Mouse (Mus musculus): ENCODE data around the gene Ccdc50. TPM values are rescaled to one million over a fixed set of nuclear protein-coding genes. Genes with fewer than 3 reads are reported as not detected.

Gene Ccdc50
- polyA plus RNA-seq, 1 experiment from 2014 or later = 18.9 TPM

DNA sequence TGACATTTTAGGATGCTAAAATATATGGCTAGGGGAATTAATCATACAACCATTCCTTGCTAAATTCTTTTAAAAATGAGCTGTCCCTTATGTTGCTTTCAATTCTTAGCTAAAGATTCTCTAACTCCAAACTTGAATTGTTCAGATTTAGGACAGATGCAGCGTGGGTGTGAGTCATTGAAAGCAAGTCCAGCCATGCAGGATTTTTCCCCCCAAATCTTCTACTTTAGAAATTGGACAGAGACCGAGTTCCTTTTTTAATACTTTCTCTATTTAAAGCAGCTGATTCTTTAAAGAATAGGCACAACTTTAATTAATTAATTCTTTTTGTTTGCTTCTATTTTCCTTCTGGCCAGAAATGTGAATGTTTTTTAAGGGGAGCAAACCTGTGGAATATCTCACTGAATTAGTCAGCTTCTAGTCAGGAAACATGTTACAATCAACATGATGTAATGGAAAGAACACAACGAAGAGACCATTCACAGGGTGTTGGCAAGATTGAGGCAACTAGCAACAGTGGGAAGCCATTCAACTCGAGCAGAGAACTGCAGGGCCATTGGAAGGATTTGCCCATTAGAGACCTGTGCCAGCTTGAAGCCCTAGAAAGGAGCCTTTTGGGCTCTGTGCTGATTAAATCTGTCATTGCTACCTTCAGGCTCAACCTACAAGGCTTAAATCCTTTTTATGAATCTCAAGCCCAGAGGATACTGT is 3.6 kb upstream of the Ccdc50 start:
- TF ChIP-seq CTCF (IDR thresholded peaks at IDR 0.05; ENCODE audit: low read depth) = no peak
- no peak overlapping the region for H3K4me2 ChIP-seq (replicated peaks; ENCODE audit: low read depth)
- no peak overlapping the region for H3K9ac ChIP-seq (ENCODE audit: low read depth, low read length)
- H3K9me3 ChIP-seq (ENCODE audit: control insufficient read depth) = no peaks in the 10 kb centered on the region
- H3K27me3 ChIP-seq (replicated peaks; ENCODE audit: control insufficient read depth, insufficient read depth, low read length) = no peaks in the 10 kb centered on the region
- WGBS = 79% methylated on average over 4 of the region's 4 CpGs
- no peak overlapping the region for H3K27ac ChIP-seq (ENCODE audit: low read depth, low read length)
- H3K4me1 ChIP-seq (replicated peaks; ENCODE audit: control insufficient read depth, insufficient read depth, low read length) = peaks cover 6% of the 10 kb centered on the region; the same call in 1 of the 2 replicates
- H3K36me3 ChIP-seq (ENCODE audit: control insufficient read depth, insufficient read depth) = no peaks in the 10 kb centered on the region
- no peak overlapping the region for H3K4me3 ChIP-seq (ENCODE audit: low read depth, low read length)
- ATAC-seq = no peak

DNA sequence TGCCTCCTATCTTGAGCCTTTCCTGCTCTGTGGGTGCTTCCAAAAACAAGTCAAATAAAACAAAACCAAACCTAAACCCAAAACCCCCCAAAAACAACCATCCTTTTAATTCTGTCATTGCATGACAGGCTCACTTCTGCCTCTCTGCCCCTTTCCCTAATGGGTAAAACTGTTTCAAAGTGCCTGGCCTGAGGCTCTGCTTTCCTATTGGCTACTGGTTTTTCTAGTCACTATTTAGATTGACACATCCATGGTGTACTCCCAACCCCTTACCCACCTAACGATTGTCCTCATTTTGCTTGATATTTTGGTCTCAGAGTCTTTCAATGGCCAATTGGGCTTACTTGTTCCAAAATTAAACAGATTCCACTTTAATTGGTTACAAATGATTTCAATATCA is 3.0 kb upstream of the Ccdc50 start:
- TF ChIP-seq CTCF (IDR thresholded peaks at IDR 0.05; ENCODE audit: low read depth) = no peak
- no peak overlapping the region for H3K4me2 ChIP-seq (replicated peaks; ENCODE audit: low read depth)
- WGBS = 93% methylated on average over 1 of the region's 1 CpGs
- H3K9me3 ChIP-seq (ENCODE audit: control insufficient read depth) = no peaks in the 10 kb centered on the region
- H3K4me3 ChIP-seq (ENCODE audit: low read depth, low read length) = no peak overlapping the region
- H3K4me1 ChIP-seq (replicated peaks; ENCODE audit: control insufficient read depth, insufficient read depth, low read length) = peaks cover 11% of the 10 kb centered on the region; the same call in 1 of the 2 replicates
- no peak for ATAC-seq
- no peaks in the 10 kb centered on the region for H3K27me3 ChIP-seq (replicated peaks; ENCODE audit: control insufficient read depth, insufficient read depth, low read length)
- no peak overlapping the region for H3K9ac ChIP-seq (ENCODE audit: low read depth, low read length)
- H3K36me3 ChIP-seq (ENCODE audit: control insufficient read depth, insufficient read depth) = no peaks in the 10 kb centered on the region
- H3K27ac ChIP-seq (ENCODE audit: low read depth, low read length) = no peak overlapping the region

DNA sequence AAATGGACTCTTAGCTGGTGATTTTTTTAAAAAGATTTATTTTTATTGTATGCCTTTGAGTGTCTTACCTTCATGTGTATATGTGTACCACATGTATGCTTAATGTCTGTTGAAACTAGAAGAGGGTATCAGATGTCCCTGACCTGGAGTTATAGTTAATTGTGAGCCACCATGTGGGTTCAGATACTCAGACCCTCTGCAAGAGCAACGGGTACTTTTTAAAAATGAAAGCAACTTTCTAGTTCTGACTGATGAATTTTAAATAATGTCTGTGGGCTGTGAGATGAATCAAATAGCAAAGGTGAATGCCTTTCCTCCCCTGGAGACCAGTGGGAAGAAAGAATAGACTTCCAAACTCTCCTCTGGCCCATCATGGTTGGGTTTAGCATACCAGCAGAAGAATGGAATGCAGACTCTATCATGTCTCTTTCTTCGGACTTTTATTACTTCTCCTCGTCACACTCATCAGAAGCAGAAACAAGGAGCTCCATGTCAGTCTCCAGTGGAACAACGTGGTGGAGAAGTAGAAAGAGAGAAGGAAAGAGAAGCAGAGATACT is 1.7 kb upstream of the Ccdc50 start:
- Histone ChIP-seq H3K27ac (ENCODE audit: low read depth, low read length) (no peak overlapping the region), H3K4me3 (ENCODE audit: low read depth, low read length) (no peak overlapping the region), H3K4me2 (replicated peaks; ENCODE audit: low read depth) (peak overlapping the region; percentile 73; the same call in 1 of the 2 replicates), H3K9me3 (ENCODE audit: control insufficient read depth) (no peaks in the 10 kb centered on the region), H3K36me3 (ENCODE audit: control insufficient read depth, insufficient read depth) (no peaks in the 10 kb centered on the region), H3K27me3 (replicated peaks; ENCODE audit: control insufficient read depth, insufficient read depth, low read length) (no peaks in the 10 kb centered on the region), H3K9ac (ENCODE audit: low read depth, low read length) (no peak overlapping the region), H3K4me1 (replicated peaks; ENCODE audit: control insufficient read depth, insufficient read depth, low read length) (peaks cover 12% of the 10 kb centered on the region; the same call in 1 of the 2 replicates)
- no peak for TF ChIP-seq CTCF (IDR thresholded peaks at IDR 0.05; ENCODE audit: low read depth)
- WGBS = 46% methylated on average over 4 of the region's 4 CpGs
- ATAC-seq = no peak

DNA sequence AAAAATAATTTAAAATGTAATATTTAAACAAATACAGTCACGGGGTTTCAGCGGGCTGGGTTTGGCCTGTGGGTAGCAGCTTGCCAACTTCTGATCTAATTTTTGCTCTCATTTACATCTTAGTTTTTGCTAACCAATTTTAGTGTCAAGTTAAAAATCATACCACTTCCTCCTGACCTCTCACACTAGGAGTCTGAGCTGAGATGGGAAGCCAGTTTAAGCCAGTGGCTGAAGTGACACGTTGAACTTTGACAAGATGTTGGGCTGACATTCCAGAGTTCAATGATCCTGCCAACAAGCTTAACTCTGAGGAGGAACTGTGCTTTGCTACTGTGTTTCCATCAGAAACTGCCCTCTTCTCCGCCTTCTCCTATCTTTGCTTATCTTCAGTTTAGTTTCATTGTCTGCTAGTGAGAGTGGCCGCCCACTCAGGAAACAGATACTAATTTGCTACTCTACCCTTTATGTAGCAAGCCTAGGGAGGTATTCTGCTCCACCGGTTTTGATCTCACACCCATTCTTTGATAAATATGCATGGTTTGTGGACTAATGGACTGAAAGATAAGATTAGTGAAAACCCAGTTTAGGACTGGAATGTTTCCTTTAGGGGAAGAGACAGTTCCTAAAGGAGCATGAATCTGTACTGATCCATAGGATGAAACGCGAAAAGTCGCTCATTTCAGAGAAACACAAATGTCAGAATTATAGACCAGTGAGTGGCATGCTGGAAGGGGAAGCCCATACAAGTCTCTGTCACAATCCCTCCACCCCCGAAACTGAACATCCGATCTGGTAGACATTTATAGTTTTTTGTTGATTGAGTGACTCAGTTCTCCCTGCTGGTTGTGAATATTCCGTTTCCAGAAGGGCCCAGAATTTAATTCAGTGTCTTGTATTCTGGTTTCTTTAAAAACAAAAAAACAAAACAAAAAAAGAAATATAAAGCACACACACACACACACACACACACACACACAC is 746 bp upstream of the Ccdc50 start:
- no peak for TF ChIP-seq CTCF (IDR thresholded peaks at IDR 0.05; ENCODE audit: low read depth)
- peak; percentile 45 for ATAC-seq
- H3K27ac ChIP-seq (ENCODE audit: low read depth, low read length) = peak overlapping the region; percentile 97
- peak overlapping the region; percentile 88 for H3K4me3 ChIP-seq (ENCODE audit: low read depth, low read length)
- H3K9me3 ChIP-seq (ENCODE audit: control insufficient read depth) = no peaks in the 10 kb centered on the region
- H3K9ac ChIP-seq (ENCODE audit: low read depth, low read length) = no peak overlapping the region
- 21% methylated on average over 12 of the region's 12 CpGs for WGBS
- no peaks in the 10 kb centered on the region for H3K27me3 ChIP-seq (replicated peaks; ENCODE audit: control insufficient read depth, insufficient read depth, low read length)
- peak overlapping the region; percentile 73 for H3K4me2 ChIP-seq (replicated peaks; ENCODE audit: low read depth)
- no peaks in the 10 kb centered on the region for H3K36me3 ChIP-seq (ENCODE audit: control insufficient read depth, insufficient read depth)
- peaks cover 12% of the 10 kb centered on the region; the same call in 1 of the 2 replicates for H3K4me1 ChIP-seq (replicated peaks; ENCODE audit: control insufficient read depth, insufficient read depth, low read length)

DNA sequence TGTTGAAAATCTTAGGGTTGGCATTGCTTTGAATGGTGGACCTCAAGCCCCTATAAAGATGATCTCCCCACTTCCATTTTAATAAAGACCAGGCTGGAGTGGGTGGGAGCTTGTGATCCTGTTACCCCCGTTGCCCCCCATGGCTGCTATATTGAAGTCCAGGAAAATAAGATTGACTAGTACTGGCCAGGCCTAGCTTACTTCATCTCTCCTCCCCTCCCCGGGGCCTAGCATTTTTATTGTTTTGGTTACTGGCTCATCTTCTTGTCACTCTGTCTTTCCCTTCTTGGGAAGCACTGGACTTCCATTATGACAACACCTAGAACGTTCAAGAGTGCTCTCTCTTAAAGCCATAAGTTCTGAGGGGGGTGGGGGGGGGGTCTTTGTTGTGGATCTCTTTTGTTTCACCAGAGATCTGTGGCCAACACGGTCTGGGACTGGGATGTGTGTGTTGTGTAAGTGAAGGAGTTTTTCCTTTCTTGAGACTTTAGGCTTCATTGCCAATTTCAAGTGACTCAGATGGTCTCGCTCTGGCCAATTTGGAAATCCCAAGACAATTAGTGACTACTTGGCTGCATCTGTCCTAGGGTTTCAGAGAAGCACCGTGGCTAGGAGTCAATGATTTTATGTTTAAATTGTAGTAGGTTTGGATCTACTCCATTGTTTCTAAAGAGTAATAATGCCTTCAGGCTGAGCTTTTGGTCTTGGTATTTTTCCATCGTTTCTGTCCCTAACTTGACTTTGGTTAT is 1.0 kb downstream of the Ccdc50 start:
- Histone ChIP-seq H3K4me1 (replicated peaks; ENCODE audit: control insufficient read depth, insufficient read depth, low read length) (peaks cover 12% of the 10 kb centered on the region; the same call in 1 of the 2 replicates), H3K4me2 (replicated peaks; ENCODE audit: low read depth) (peak overlapping the region; percentile 73), H3K9me3 (ENCODE audit: control insufficient read depth) (no peaks in the 10 kb centered on the region), H3K27me3 (replicated peaks; ENCODE audit: control insufficient read depth, insufficient read depth, low read length) (no peaks in the 10 kb centered on the region), H3K4me3 (ENCODE audit: low read depth, low read length) (peak overlapping the region; percentile 88), H3K9ac (ENCODE audit: low read depth, low read length) (peak overlapping the region; percentile 98), H3K27ac (ENCODE audit: low read depth, low read length) (peak overlapping the region; percentile 97), H3K36me3 (ENCODE audit: control insufficient read depth, insufficient read depth) (no peaks in the 10 kb centered on the region)
- no peak for TF ChIP-seq CTCF (IDR thresholded peaks at IDR 0.05; ENCODE audit: low read depth)
- WGBS = 20% methylated on average over 7 of the region's 7 CpGs
- no peak for ATAC-seq
